Mouse (Mus musculus) regulatory T cell (primary cell): Measurements from ENCODE around the gene Zfp69.

ENCODE experiments used
- in situ Hi-C: fragments of 300-600 bp; cut with MboI, MseI; formaldehyde crosslinking; loops from one replicate; pipeline ENCODE4 v1.15.1; 2025; ENCODE audit warnings: high pct_unique_total_duplicates

Gene Zfp69

DNA sequence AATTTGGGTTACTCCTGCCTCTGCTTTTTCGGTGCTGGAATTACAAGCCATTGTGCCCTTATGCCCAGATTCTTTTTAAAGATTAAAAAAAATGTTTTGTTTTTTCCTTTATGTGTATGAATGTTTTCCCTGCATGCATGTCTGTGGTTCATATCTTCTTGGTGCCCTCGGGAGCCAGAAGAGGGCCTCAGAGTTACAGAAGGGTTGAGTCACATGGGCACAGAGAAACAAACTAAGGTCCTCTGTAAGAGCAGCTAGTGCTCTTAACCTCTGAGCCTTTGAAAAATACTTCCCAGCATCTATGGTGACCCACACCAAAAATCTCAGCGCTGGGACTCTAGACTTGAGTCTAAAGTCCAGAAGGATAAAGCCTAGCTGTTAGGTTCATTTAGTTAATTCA lies 26.1 kb downstream of the Zfp69 start:
- in situ Hi-C loops = no loop called here

DNA sequence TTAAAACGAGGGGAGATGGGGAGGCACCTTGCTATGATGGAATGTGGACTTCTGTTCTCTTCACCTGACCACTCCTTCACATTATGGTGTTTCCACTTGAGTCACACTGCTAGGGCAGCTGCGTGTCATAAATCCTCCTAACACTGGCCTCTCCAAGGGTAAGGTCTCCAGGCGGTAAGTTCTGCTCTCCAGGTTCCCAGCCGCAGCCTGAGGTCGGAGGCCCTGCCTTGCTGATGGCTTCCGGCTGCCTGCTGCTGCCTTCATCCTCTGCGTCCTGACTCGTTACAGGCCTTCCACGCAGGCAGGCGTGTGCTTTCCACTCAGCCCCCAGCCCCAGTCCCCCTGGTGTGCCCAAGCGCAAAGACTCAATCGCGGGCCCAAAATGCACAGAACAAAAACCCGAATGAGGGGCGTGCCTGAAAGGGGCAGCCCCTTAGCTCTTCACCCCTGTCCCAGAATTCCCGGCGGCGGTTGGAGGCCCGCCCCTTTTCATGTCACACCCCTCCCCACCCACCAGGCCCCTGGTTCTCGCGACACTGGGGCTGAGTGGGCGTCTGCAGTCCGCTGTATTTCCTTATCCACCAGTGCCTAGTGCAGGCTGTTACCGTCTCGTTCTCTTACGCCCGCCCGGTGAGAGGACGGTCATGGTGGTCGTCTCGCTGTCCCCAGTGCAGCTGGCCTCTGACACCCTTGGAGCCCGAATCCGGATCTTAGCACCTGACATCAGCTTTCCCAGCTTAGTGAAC lies 26.8 kb downstream of the Zfp69 start, which contains the start of gene Exo5:
Exo5 (minus strand) TSS at position 464 of the 746 bp plus-strand sequence.
- in situ Hi-C loops = no loop called here

- in situ Hi-C loops = no loop called here
These were observed 30.0 kb downstream of the Zfp69 start for GRCm38 (mm10) chr4:120921461-120921860.

- in situ Hi-C loops = loop anchor here (5.0 kb wide), 2 partner anchors 67 to 232 kb away; no protein-coding TSS in a partner anchor
These were observed 37.0 kb downstream of the Zfp69 start for GRCm38 (mm10) chr4:120914501-120914900.

DNA sequence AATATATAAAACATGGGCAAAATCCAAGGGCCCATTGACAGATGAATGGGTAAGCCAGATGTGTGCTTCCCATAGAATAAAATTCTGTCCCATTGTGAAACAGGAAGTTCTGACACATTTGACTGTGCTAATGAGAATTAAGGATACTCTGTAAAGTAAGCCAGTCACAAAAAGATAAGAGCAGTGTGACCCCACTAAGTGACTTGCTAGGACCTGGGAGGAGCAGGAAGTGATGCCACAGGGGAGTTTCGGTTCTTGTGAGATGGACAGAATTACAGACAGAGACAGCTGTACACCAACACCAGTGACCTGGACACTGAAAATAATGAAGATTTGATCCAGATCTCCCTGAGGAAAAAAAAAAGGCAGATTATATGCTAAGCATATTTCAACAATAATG lies 37.6 kb downstream of the Zfp69 start:
- in situ Hi-C loops = loop anchor here (5.0 kb wide), 2 partner anchors 67 to 232 kb away; no protein-coding TSS in a partner anchor

- in situ Hi-C loops = loop anchor here (5.0 kb wide), 2 partner anchors 66 to 231 kb away; no protein-coding TSS in a partner anchor
These were observed 38.1 kb downstream of the Zfp69 start for GRCm38 (mm10) chr4:120913443-120913842.

DNA sequence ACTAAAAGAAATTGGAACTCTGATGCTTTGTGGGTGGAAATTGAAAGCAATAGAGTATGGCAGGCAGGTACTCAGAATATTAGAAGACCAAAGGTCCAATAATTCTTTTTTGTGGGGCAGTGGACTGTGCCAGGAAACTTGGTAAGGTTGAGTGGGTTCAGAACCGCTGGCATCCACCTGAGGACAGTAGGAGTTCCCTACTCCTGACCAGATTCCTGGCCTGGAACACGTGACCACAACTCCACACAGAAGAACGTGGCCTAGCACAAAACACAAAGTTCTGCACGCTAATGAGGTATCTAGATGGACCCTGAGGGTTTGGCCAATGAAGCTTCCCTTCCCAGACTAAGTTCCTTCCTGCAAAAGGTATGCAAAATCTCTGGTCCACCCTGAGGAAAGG lies 38.6 kb downstream of the Zfp69 start:
- in situ Hi-C loops = loop anchor here (5.0 kb wide), 2 partner anchors 66 to 231 kb away; no protein-coding TSS in a partner anchor

DNA sequence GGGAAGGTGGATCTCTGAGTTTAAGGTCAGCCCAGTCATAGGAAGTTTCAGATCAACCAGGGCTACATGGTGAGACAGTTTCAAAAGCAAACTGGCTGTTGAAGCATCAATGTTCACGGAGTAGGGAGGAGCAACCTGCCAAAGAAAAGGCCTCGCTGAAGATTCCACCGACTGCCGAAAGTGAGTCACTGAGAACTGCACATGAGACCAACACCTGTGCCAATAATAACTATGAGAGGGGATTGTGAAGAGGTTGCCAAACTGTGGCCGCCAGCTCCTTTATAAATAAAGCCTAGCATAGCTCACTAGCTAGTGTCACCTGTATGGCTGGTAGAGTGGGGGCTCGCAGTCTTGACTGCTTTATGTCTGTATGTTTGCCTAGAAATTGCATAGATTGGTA lies 40.4 kb downstream of the Zfp69 start:
- in situ Hi-C loops = loop anchor here (5.0 kb wide), 2 partner anchors 64 to 229 kb away; no protein-coding TSS in a partner anchor

DNA sequence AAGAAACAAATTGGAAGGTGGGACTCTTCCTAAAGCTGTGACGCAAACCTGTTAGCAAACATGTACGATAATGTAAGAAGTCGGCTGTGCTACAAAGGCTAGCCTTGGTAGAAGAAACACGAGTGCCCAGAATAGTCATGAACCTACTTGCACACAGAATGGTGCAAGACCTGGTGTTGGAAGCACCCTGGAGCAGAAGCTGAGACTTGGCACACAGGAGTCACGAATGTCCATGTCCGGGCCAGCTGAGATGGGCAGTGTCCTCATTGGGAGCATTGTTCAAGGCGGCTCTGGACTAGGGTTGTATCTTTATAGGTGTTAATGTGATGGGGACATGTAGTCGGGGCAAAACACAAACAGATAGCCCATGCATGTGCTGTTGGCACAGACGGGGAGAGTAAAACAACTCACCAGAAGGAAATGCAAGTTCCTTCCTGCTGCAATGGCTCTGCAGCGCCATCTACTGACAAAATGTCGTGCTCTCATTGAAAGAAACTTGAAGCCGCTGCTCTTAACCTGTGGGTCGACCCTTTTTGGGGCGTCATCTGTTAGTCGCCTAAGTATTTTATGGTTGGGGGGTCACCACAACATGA lies 41.8 kb downstream of the Zfp69 start:
- in situ Hi-C loops = loop anchor here (5.0 kb wide), 2 partner anchors 62 to 227 kb away; no protein-coding TSS in a partner anchor

DNA sequence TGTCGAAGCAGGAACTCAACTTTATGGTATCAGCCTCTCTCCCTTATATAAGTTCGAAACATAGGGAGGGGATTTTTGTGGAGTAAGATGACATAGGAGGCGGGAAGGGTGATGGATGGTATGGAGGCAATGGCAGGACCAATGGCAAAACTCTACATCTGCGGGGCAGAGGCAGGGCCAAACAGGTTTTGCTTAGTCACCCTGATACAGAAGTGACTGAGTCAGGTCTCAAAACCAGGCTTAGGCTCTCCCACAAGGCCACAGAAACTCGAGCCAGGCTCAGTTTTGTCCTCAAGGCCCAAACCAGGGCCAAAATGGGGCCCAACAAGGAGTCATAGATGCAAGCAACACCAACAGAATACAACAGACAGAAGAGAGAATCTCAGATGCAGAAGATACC lies 45.9 kb downstream of the Zfp69 start:
- in situ Hi-C loops = no loop called here

GRCm38 (mm10) chr4:120904533-120904932 lies 47.0 kb downstream of the Zfp69 start:
- in situ Hi-C loops = loop anchor here (5.0 kb wide), 1 partner anchor 322 kb away; no protein-coding TSS in a partner anchor

- in situ Hi-C loops = no loop called here
These were observed 55.5 kb downstream of the Zfp69 start for GRCm38 (mm10) chr4:120895810-120896584.

DNA sequence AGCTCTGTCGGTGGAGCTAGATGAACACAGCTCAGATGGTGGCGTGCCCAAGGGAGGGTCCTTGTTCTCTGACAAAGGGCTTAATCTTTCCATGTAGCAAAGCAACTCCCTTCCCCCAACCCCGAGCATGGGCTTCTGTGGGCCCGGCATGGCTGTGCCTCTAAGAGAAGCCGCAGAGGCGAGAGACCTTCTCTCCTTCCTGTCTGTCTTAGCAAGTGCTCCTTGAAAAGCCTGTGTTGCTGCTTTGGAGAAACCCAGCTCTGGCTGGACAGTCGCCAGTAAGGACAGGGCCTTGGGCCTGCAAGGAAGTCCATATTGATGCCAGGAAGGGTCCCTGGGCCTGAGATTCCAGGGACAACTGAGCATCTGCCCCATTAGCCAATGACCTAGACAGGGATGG lies 56.3 kb downstream of the Zfp69 start:
- in situ Hi-C loops = no loop called here

DNA sequence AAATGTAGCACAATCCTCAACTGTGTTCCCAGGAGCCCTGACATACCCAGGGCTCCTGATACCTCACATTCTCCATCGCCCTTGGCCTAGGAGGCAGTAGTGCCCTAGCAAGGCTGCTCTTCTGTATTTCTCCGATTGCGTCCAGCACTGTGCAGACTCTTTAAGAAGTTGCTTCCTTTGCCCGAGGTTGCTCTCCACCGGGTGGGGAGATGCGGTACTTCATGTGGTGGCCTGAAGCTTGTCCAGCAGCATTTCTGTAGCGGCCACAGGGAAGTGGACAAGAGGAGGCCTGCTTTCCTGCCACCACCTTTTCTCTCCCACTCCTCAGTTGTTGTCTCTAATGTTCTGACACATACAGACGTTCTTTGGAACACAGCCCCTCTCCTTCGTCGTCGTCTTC lies 56.9 kb downstream of the Zfp69 start:
- in situ Hi-C loops = no loop called here

GRCm38 (mm10) chr4:120893656-120894401 lies 57.7 kb downstream of the Zfp69 start:
- in situ Hi-C loops = no loop called here

- in situ Hi-C loops = no loop called here
These were observed 59.0 kb downstream of the Zfp69 start for GRCm38 (mm10) chr4:120892516-120892915.

DNA sequence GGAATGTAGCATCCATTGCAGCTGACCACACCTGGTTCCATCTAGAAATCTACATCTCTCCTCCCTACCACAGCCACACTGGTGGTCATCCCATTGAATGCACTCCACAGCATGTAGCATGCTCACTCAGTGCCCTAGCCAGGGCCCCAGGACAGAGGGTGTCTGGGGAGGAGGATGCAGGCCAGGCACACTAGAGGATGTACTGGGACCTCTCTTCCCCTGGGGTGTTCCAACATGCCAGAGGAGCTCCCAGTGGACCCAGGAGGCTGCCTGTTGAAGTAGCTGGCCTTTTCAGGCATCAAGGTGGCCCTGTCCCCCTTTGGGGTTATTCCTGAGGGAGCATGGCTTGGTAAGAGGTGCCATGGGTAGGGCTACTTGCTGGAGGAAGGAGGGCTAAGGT lies 59.5 kb downstream of the Zfp69 start:
- in situ Hi-C loops = no loop called here

DNA sequence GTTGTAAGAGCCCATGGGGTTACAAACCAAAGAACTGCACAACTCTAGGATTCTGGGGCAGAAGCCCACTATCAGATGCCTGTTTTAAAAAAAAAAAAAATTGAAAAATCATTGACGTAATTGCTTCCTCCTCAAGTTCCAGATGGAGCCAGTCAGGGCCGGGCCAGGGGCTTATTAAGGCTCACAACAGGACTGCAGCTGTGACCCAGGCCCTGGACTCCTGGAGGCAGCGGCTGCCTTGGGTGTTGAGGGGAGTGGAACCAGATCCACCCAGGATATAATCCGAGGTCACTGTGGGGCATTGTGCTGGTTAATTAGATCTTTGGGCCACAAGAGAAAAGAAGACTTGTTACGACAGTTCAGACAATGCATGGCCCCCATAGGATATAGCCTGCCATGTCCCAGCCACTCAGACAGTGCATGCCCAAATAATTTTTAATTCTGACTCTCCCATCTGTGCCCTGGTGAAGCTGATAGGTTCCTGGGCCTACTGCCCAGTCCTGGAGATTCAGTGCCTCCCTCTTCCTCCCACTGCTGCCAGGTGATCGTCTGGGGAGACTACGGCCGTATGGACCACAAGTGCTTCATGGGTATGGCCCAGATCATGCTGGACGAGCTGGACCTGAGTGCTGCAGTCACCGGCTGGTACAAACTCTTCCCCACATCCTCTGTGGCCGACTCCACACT lies 60.6 kb downstream of the Zfp69 start:
- in situ Hi-C loops = no loop called here

DNA sequence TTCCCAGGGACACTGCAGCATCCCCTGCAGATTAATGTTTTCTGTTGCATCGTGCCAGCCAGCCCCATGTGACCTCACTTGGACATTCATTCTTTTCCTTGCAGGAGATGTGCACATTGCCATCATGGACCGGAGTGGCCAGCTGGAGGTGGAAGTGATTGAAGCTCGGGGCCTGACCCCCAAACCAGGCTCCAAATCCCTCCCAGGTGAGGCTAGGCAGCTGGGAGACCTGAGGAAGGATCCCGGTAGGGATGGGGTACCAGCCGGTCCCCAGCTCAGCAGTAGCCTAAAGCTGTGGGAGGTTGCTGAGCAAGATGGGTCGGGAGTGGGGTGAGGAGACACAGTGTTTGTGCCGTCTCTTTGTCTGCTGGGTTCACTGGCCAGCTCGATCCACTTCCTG lies 62.6 kb downstream of the Zfp69 start:
- in situ Hi-C loops = no loop called here

DNA sequence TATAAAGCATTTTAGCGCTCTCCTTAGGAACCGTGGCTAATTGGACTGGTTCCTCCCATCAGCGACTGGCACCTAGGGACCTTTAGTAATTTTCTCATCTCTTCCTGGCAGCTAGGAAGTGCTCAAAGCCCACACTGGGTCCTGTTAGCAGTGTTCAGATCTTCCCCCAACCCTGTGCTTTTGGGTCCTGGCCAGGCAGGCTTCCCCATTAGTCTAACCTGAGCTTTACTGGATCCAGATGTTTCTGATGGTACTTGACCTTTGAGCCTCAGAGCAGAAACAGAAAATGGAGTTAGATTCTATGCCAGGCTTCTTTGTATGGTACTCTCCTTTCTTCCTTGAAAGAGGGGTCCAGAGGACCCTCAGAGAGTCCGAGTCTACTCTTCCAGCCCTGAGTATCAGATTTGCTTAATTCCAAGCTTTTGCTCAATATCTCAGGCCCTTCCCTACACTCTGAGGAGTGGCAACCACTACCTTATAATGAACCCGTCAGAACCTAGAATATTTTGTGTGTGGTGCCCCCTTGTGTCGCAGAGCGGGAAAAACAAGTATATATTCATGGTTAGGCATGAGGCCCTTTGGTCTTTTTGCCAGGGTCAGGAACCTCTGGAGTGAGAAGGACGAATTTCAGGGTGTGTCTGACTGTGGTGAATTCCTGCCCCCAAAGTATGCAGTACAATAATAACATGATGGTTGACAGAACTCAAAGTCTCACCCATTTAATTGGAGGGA lies 64.0 kb downstream of the Zfp69 start:
- in situ Hi-C loops = no loop called here
